Mouse (Mus musculus): ENCODE measurements around the gene Svep1.

Svep1 gene

DNA sequence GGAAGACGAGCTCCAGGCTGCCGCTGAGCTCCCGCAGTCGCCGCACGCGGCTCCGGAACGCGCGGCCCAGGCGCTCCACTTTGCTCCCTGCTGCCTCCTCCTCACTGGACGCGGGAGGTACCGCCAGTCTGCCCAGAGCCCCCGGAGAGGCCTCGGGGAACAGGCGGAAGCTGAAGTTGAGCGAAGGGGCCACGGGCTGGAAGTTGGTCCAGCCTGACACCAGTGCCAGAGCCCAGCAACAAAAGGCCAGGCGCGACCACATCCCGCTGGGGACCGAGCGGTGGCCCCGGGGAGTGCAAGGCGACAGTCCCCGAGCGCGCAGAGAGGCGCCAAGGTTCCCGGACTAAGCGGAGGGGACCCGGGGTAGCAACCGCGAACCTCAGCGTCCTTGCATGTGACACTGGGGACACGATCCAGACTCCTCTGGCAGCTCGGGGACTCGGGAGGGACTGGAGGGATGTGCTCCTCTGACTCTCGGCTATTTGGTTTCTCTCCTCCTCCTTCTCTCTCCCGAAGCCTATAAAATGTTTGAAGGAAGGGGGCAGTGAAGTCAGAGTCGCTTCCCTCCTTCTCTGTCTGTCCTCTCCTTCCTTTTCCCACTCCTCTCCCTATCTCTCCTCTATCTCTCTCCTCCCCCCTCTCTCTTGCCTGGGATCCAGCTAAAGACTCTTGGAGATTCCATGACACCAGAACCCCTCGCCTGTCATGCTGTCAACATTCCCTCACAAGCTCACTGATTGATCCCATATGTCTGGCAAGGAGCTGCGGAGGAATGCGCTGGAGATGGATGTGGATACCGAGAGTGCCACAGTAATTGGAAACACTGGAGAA is at the start of gene Svep1:
Gene Svep1, minus strand, starts transcription at position 745 of the 831 bp plus-strand sequence.
- peak; percentile 63 to 66 for DNase-seq

DNA sequence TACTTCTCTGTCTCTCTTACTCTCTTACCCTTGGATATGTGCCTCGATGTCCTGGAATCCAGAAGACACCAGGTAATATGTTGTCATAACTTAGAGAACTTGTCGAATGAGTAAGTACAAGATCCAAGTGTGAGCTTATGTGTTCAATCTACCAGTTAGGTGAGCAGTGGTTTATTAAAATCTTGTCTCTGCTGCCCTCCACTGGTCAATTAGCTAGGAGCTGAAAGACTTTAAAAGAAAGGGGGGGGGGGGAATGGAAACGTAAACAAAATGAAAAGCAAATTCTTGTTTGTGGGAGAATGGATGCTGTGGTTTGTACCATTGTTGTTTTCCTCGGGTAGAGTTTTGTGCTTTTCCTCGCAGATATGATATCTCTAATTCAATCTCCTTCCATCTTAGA is 46.8 kb upstream of the Svep1 start:
- DNase-seq, result peak; percentile 81 to 85

DNA sequence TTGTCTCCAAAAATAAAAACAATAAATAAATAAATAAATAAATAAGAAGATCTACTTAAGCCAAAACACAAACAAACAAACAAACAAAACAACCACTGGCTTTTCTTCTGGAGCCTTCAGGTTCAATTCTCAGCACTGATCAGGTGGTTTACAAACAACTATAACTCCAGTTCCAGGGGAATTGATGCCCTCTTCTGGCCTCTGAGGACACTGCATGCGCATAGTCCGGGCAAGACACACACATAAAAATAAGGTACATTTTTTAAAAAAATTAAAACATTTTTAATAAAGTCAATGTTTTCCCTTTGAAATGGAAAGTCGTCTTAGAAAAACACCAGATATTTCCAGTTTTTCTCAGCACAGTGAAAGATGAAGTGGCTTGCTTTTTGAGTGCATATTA is 45.7 kb upstream of the Svep1 start:
- peak; percentile 10 to 16 for DNase-seq

DNA sequence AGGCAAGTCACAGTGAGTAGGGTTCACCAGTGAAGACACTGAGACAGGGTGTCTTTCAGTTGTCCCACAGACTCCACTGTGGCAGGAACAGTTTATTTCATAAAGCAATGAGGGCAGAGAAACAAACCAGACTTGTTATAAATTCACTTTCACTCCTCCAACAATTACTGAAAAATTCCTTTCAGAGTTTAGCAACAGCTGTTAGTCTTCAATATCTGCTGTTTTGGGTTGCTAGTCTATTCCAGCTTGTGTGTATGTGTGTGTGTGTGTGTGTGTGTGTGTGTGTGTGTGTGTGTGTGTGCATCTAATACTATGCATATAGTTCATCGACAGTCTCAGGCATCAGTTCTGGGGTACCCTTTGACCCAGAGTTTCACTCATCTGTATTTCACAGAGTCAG is 38.9 kb upstream of the Svep1 start:
- no peak for DNase-seq

DNA sequence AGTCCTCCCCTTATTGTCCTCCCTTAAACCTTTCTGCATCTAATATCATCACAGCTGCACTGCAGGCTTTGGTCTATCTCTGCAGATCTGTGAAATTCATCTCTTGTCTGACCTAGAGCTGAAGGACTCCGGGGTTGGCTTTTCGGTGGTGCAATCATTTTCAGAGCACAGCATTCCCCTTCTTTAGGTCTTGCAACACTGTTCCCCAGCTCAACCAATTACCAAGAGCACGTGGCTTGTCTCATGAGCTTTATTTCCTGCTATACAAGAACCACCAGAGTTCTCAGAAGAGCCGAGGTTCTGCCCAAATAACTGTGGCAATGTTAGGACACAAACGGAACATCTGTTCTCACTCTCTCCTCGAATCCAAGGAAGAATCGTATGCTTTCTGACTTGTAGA is 33.8 kb upstream of the Svep1 start:
- DNase-seq, result no peak

DNA sequence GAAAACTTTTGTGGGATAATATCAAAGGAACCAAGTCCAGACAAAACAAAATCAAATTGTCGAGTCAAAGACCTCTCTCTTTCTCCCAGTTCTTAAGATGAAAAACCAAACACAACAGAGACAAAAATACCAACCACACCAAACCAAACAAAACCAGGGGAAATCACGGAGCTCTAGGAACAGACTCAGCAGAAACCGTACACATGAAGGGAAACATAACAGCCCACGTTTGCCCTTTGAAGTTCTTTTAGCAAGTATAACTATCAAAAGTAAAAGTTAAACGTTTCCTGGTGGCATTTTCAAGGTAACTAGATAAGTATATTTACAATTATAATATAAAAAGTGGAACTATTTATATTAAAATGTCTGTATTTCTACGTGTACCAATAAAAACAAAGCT is 29.2 kb upstream of the Svep1 start:
- DNase-seq, result no peak

DNA sequence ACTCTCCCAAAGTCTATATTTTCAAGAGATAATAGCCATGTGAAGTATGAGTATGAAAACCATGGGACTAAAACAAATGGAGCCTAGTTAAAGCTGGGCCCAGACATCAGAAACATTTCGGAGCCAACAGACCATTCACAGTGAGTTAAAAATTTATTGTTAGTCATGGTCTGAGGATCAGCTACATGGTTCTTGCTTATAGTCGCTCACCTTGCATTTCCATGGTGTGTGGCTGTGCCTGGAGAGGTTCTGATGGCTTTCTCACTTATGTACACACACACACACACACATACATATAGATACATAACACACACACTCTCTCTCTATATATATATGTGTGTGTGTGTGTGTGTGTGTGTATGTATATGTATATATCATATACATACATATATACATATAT is 16.8 kb upstream of the Svep1 start:
- DNase-seq, result no peak

DNA sequence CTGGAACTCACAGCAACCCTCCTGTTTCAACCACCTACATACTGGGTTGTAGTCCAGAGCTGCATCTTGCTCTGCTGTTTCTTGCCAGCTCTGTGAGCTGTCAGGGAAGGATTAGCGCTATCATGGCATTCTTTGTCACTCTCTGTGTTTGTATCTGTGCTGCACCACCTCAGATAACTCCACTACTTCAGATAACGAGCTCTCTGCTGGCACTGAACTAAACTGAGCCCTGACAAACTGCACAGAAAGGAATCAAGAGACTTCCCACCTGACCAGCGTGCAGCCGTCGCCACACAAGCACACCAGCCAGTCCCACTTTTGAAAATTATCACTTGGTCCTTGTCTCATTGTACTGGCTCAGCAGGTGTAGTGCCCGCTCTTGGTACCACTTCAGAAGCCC is 4.7 kb upstream of the Svep1 start:
- DNase-seq, result no peak

DNA sequence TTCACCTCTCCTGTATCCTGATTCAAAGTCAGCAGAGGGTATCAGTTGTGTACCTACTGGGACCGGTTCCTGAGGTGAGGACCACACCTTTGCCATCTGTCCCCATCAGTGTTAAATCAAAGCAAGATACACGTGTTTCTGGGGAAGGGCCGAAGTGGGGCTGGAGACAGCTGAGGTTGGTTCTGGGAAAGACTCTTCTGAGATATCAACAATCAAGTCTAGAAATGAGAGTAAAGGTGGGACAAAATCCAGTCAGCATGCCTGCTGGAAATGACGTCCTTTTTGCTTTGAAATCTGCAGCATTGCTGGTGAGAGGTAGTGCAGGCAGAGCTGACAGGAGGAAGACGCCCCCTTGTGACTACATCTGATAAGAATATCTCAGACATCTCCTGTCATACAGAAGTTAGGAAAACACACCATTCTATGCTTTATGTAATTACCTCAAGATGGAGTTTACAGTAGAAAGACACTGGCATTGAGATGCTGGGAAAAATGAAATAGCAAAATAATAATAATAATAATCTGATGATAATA is 4.0 kb upstream of the Svep1 start:
- peak; percentile 66 to 85 for DNase-seq

DNA sequence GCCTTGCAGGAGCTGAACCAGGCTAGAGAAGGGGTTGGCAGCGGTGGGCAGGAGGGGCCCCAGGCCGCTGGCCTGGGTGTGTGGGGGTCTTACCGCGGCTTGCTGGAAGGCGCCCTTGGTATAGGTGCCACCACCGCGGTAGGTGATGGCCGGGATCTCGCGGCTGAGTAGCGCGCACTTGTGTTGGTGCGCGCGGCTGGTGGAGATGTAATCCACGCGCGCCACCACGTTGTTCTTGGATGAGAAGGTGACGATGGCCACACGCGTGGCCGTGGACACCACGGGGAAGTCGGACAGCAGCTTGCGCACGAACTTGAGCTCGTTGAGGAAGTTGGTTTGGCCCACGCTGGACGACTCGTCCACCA is 927 bp downstream of the Svep1 start:
- peak in 1 of 2 experiments; percentile 64 for DNase-seq

DNA sequence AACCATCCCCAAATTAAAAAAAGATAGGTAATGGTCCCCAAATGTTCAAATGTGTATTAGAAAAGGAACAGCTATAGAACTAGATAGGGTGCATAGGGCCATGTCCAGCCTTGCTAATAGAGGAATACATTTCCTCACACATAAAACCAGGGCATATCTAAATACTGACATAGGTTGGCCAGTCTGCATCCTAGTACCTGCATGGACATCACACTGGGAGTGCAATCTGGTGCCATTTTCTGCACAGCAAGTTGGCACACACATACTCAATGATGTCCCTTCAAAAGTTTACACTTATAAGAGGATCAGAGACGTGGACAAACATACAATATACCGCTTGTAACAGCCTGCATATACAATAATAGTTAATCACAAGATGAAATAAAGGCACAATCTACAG is 5.0 kb downstream of the Svep1 start:
- peak; percentile 70 to 82 for DNase-seq

DNA sequence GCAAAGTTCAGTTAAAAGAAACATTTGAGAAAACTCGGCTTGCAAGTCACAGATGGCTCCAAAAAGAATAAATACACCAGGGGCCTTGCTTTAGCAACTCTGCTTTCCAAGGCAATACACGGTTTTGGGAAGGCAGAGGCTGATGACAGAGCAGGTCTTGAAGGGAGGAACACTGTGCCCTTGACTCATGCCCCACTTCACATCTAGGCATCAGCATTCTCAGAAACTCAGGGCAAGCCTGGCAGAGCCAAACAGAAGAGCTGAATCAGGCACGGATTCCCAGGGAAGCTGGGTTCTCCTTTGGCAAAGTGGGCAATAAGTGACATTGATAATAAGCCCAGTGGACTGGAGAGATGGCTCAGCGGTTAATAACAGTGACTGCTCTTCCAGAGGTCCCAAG is 5.8 kb downstream of the Svep1 start:
- DNase-seq, result peak in 1 of 2 experiments; percentile 18

DNA sequence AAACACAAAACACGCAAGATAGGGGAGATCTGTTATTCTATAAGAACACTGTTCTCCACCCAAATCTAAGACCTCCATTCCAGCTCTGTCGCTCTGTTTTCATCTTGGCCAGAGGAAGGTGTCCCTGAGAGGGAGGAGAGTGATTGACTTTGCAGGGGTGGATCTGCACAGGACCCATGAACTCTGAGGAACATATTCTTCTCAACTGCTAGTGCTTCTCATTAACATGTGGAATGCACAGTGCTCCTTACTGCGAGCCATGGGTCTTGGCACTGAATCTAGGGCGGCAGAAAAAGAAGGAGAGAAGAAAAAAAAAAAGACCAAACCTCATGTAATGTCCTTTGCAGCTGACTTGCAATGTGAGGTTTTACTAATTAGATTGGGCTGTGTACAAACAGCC is 9.4 kb downstream of the Svep1 start:
- DNase-seq, result peak in 1 of 2 experiments; percentile 39

DNA sequence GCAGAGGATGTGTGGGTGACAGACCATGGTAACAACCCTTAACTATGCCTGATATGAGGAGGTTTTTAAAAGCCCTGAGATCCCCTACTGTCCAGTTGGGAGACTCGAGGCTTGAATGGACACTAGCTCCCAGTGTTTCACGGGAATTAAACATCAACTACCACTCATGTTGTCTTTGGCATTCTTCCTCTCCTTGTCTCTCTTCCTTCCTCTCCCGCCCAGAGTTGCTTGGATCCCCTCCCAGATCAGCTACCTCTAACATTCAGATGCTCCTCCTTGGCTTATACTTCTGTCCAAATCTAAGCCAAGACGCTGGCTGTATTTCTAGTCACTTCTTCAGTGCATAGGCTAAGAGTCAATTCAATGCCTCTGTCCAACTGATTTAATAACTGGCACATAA is 9.9 kb downstream of the Svep1 start:
- peak; percentile 74 to 78 for DNase-seq

DNA sequence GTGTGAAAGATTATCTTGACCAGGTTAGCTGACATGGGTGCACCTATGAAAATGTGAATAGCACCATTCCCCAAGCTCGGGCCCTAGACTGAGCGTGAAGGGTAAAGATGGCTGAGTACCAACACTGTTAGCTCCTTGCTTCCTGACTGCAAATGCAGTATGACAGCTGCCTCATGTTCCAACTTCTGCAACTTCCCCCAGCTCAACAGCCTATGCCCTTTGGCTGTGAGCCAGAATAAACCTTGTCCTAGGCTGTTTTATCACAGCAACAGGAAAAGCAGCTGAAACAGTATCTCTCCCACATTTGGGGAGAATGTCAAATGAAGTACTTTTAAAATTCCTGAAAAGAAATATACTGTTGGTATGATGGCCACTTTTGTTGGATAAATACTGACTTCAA is 10.7 kb downstream of the Svep1 start:
- DNase-seq, result peak in 1 of 2 experiments; percentile 33

DNA sequence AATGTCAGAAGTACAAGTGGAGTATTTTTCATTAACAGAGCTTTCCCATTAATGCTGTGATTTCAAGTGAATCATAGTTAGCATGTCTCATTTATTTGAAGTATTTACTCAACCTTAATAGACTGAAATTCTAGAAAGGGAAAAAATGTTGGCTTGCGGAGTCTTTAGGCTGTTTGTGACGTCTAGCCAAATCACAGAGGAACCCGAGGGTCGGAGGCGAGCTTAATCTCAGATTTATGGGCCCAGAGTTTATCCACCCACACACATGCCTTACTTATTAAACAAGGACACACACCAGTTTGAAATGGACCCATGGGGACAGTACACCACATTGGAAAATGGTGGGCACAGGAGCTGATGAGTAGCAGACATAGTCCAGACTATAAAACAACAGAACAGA is 17.4 kb downstream of the Svep1 start:
- no peak for DNase-seq

DNA sequence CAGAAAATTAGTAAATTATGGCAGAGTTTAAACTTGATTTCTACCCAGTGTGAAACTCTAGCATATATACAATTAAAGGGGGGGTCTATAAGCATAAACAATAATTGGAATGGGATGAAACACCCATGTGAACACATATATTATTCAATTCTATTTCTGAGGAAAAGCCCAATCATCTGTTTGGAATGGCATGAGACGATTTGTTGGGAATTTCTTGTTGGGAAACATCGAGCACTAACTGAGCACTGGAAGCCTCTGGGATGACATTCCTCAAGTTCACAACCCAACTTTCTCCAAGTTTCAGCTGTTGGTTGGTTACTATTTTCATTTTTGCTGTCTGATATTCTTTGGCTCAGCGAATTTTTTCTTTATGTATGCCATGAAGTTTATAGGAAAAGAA is 21.3 kb downstream of the Svep1 start:
- DNase-seq, result no peak

DNA sequence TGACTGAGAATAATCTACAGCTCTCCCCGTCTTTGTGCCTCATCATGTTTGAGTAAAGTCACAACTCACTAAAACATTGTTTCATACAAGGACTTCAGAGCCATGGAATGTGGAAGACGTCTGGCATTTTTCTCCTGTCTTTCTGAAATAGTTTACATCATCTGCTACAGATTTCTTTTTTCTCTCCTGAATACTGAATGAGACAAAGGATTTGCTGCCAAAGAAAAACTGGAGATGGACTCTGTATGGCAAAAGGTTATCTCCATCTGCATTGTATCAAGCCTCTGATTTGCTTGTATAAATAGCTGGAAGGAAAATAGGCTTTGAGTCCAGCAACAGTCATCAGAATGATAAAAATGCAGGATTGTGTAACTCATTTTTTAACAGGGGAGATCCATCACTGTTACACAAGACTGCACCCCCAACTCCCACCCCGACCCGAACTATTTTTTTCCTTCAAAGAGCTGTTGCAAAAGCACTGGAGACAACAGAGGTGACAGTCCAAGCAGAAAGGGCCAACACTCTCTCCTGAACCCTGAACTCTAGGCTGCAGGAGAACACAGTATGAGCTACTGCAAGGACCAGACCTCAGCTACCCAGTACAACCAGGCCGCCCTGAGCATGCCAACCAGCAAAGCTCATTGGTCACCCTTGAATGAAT is 21.8 kb downstream of the Svep1 start:
- no peak for DNase-seq

DNA sequence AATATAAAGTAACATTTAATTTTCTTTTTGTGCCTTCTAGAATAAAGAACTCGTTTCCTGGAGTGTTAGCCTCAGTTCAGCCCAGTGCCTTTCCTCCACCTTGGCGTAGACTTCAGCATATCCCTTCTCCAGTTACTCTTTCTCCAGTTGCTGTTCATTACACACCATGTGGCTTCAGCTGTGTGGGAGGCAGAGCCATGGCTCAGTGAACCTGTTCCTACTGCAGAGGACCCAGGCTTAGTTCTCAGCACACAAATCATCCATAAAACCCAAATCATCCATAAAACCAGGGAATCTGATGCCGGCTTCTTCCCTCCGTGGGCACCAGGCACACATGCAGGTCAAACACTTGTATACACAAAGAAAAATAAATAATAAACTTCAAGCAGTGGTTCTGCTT is 22.8 kb downstream of the Svep1 start:
- no peak for DNase-seq

DNA sequence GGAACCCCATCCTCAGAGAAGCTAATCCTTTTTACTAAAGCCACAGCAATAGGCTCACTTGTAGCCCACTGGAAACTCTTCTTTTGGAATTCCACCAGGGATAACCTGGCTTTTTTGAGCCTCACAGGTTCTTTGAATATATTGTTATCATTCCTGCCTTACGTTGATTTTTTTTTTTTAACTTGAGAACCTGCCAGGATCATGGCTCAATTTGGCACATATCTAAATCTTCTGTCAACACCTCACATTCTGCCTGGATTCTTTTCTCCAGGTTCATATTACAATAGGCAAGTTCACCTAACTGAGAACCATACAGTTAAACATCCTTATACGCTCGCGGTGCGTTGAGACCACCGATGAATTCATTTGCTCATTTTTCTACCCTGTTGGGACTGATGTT is 28.2 kb downstream of the Svep1 start:
- DNase-seq, result peak in 1 of 2 experiments; percentile 40

DNA sequence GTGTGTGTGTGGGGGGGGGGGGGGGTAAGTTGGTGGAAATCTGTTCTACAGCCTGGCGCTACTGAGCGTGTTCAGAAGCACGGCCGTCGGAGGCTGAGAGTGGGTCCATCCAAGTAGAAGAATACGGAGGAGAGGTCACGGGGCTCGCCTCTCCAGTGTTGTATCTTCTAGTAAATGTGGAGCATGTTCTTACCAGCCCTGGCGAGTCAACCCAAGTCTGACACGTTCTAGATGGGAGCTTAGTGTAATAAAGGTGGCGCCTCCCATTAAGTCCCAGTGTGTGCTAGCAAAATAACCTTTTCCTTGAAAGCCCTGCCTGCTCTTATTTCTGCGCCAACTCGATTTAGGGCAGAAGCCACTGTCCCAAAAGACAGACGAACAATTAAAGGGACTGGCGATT is 29.4 kb downstream of the Svep1 start:
- no peak for DNase-seq

DNA sequence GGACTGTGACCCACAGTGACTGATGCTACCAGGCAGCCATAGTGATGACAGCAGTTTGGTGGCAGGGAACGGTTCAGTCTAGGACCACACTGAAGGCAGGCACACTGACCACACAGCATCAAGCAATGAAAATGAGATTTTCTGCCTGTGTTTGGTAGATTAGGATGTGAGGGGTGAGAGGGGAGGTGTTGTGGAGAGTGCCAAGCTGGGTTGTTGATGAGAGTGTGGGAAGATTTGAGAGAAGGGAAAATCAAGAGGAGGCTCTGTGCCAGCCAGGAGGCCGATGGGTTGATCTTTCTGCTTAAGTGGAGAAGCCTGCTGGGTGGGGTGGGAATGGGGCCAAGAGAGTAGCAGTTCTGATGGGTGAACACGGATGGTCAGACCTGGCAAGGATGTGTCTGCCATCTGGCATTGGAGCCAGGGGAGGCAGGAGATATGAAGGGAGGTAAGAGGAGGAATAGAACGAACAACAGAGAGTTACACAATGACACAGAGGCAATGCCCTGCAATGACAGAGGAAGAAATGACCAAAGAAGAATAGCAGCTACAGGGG is 32.1 kb downstream of the Svep1 start:
- peak; percentile 99 for DNase-seq

DNA sequence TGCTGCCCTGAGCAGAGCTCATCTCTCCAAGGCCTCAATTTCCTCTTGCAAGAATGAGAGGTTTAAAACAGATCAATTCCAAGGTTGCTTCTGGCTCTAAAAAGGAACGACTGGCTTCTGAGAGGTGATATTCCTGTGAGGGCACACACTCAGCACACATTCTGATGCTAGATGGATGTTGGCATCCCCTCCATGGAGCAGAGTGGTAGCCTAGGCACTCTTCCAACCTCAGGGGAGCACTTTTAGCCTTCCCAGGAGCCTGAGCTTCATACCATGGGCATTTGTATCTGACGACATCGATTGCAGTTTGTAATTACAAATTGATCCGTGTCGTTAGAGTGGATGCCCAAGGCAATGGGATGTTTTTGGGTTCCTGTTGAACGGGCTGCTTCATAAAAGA is 33.3 kb downstream of the Svep1 start:
- DNase-seq, result peak; percentile 28 to 29

DNA sequence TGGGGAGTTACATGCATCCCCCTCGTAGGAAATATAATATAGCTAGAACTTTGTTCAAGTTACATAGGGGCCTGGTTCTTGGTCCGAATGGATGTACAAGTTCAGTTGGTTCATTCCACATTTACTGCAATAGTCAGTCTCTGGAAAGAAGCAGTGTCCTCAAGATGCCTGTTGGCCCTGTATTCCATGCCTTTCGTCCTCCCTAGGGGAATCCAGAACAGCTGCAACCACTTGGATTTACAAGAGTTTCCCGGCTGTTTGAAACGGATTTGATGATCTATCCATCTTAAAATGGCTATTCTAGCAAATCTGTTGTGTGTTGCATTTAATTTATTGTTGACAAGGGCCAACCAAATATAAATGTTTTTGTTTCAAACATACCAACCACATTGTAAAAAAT is 36.2 kb downstream of the Svep1 start:
- DNase-seq, result no peak

All from cerebellum, postnatal 10 days (tissue).